Mouse (Mus musculus) cerebral cortex, adult 2 months (tissue): ENCODE data around the gene Plekhf1.

Source experiments
- WGBS: fragments of 180-500 bp; shearing (Covaris S2); methylation state at CpG from one replicate; pipeline ENCODE4 v1.1.7; 2018; 5-methylcytosine and 5-hydroxymethylcytosine counted together

Plekhf1 gene

DNA sequence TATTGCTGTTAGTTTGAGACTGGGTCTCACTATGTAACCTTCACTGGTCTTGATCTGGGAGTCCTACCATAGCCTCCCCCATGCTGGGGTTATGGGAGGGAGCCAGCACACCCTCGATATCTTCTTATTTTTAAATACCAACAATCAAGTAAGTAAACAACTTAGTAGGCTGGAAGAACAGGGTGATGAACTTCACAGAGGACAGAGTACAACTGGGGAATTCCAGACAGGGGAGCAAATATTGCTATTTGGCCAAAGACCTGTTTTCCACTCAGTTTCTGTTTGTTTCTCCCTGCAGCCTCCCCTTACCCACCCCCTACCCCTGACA lies 43.4 kb downstream of the Plekhf1 start:
- 35% methylated on average over 1 of the region's 1 CpGs for WGBS

DNA sequence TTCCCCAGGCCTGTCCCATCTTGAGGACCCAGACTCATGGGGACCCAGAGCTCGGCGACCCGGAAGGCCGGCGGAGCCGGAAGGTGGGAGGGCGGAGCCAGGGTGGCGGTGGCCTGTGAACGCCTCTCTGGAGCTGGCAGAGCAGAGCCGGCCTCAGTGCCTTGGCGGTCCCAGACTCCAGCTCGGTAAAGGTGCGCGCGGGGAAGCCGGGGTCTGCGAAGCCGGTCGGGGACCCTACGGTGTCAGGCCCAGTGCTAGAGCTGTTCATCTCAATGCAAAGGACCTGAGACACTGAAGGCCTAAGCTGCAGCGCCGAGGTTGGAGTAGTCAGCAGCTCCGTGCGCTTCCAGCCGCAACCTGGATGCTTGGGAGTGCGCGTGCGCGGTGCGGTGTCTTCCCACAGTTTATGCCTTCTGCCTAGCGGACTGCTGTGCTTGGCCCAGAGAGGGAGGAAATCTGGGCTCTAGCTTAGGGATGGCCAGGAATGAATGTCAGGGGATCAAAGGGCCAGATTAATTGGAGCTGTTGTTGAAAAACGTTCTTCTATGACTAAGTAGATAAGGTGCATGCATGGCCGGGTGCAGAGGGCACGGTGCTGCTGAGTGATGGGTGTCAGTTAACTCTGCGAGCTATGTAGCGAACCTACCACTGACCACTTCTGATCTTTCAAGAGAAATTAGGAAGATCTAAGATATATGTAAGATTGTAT lies 44.0 kb downstream of the Plekhf1 start:
- 4% methylated on average over 36 of the region's 36 CpGs for WGBS

DNA sequence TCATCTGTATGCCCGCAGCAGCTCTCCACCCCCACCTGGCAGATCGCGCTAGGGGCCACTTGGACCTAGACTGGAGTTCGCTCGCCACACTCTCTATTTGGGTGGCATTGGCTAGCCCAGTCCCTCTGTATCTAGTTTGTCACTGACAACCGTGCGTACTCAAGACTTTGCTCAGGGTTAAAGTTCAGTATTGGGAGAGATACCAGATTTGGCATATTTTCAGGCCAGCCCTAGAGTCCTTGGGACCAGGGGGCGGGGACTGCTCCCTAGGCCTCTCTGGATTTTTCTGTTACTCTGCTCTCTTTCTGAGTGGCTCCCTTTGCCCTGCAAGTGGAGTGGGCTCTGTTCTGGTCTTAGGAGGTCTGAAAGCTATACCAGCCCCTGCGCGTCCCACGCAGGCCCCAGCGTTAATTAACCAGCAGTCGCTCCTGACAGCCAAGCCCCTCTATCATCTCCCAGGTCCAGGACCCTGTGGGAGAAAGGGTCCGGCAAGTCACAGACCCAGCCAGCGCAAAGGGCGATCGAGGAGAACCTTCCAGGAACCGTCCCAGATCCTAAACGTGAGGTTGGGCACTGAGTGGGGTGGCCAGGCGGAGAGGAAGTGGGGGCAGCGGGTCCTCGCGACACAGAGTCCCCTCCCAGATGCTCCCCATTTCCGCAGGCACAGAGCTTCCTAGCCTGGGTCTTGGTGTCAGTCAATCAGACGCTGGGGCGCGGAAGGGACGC lies 44.7 kb downstream of the Plekhf1 start, which contains the start of gene 1600014C10Rik:
Gene 1600014C10Rik (plus strand): TSS at position 256 of the 726 bp plus-strand sequence.
- WGBS: 6% methylated on average over 28 of the region's 28 CpGs

DNA sequence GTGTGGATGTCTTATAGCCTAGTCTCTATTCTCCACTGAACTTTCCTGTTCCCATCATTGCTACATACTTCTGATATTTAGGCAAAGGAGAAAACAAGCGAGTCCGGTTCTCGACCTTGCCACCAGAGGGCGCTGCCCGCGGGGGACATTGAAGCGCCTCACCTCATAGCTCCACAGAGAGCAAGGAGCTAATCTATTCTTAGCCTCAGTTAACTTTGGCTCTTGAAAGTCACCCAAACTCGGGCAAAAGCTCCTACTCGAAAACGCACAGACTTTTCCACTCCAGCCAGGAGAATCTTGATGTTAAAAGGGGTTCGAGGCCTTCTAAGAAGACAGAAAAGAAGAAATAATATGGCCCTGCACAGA lies 45.2 kb downstream of the Plekhf1 start:
- under 1% methylated on average over 11 of the region's 11 CpGs for WGBS

DNA sequence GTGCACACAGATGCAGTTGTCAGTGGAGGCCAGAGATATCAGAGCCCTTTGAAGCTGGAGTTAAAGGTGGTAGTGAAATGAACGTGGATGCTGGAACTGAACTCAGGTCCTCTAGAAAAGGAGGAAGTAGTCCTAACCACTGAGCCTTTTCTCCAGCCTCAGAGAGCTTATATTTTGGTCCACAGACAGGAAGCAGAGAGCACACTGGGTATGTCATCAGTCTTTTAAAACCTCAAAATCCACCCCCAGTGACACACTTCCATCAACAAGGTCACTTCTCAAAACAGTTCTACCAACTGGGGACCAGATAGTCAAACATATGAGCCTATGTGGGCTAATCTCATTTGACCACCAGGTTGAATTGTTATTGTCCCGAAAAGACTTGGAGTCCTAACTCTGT lies 46.5 kb downstream of the Plekhf1 start:
- WGBS: 90% methylated on average over 2 of the region's 2 CpGs

DNA sequence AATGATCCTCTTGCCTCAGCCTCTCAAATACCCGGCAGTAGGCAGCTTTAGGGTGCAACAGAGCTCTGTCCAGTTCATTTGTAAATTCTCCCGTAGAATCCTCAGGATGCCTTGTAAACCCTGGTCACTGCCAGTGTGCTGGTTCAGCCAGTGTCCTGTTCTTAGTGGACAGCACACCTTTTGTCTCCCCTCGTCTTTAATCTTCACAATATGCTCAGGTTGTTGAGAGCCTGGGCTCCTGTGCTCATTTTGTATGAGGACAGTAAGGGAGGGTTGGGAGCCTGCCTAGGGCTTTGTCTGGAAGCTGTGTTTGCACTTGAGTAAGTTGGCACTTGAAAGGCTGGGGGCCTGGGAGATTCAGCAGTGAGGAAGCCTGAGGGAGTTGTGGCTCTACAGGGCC lies 47.9 kb downstream of the Plekhf1 start:
- WGBS: 73% methylated on average over 3 of the region's 3 CpGs

DNA sequence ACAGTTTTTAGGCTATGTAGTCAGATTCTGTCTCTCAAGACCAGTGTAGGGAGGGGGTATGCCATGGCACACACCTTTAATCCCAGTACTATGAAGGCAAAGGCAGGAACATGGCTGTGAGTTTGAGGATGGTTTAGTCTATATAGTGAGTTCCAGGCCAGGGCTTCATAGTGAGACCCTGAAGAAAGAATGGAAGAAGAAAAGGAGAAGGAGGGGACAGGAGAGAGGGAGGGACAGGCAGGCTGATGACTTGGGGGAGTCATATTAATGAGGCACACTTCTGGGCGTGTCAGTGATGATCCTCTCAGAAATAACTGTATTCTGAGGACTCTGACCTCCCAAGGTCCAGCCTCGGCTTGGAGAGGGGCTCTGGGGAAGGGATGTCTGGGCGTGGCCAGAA lies 51.8 kb downstream of the Plekhf1 start:
- 80% methylated on average over 3 of the region's 3 CpGs for WGBS

DNA sequence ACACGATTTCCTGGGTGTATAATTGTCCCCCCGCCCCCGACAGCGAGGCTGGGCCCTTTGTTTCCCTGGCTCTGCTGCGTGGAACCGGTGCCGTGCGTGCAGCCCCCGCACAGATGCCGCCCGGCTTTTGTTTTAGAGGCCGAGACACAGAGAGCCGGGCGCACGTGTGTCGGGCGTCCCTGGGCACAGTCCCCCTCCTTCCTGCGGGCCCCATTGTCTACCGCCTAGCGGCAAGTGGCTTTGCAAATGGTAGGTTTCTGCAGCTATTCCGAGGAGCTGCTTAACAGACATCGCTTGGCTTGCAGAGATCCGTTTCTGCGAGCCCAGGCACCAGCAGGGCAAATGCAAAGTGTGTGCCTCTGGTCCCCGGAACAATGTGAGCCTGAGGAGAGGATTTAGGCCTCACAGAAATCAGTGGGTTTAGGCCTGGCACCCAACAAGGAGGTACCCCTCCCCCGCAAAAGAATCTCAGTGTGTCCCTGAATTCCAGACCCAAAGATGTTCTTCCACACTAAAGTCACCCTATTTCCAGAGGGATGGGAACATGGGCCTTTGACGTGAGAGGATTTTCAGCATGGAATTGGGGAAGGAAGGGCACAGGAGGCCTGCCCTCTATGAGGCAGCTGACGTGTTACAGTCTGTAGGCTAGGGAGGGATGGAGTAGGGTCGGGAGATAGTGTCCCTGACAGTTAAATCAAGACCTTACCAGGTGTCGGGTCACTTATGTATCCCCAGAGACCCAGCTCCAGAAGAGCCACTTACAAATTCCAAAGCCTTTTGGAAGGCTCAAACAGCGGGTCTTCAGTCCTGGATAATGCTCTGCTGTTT lies 53.3 kb downstream of the Plekhf1 start:
- 14% methylated on average over 31 of the region's 31 CpGs for whole genome bisulfite sequencing

DNA sequence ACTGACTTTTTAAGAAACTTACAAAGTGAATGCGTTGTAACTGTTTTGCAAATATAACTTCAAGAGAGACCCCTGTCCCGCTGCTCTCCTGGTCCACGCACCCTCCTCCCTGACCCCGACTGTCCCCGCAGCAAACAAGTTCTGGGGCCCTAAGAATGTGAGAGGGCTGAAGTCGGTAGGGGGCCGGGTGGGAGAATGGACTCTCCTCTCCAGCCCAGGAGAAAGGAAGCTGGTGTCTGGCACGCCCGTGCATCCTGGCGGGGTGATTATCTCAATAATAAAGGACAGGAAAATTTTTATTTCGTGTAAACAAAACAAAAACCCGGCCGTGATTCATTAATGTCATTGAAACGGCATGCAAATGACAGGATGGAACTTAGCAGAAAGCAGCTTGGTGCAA lies 53.9 kb downstream of the Plekhf1 start:
- WGBS: 26% methylated on average over 14 of the region's 14 CpGs

DNA sequence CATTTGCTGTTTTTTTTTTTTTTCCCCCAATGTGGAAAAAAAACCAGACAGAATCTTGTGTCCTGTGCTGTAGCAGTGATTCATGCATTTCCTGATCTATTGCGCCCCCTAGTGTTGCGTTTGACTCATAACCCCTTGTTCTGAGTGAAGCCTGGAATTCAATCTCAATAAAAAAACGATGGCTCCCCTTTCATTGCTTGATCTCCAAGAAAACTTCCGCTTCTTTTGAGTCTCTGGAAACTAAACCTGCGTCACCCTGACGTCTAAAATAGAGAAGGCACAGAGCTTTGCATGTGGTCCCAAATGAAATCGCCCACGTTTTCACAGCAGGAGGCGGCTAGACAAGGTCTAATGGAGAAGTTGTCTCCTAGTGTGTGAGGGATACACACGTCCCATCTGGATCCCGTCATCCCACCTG lies 60.1 kb downstream of the Plekhf1 start:
- WGBS: 7% methylated on average over 11 of the region's 11 CpGs
